Comparison of ENCODE assay signal across 8 mouse cellular contexts in genomic region chr9:21547075-21547941, GRCm38 (mm10). TPM values are rescaled to one million over a fixed set of nuclear protein-coding genes. Genes with fewer than 3 reads are reported as not detected.
DNase-seq lines count a peak whose midpoint lies in the region; ATAC-seq and TF ChIP-seq lines count a peak whose summit lies in the region.

No protein-coding gene starts in this region.

- peak overlapping the region; percentile 83 for H3K4me3 ChIP-seq in G1E (ENCODE audit: low read depth, low read length)
- peak overlapping the region; percentile 78 for H3K4me3 ChIP-seq in forebrain, embryonic 11.5 days (ENCODE audit: low read depth, low read length)
- H3K4me3 ChIP-seq in lung, embryonic 15.5 days = peak overlapping the region; percentile 89

- H3K27me3 ChIP-seq in G1E (ENCODE audit: insufficient read depth, low read length) = no peaks in the 10 kb centered on the region
- H3K27me3 ChIP-seq in forebrain, embryonic 11.5 days (ENCODE audit: control insufficient read depth, insufficient read depth, low read length) = no peaks in the 10 kb centered on the region
- H3K27me3 ChIP-seq in lung, embryonic 15.5 days = no peaks in the 10 kb centered on the region

- WGBS in forebrain, embryonic 11.5 days = under 1% methylated on average over 62 of the region's 66 CpGs
- WGBS in lung, embryonic 15.5 days = under 1% methylated on average over 54 of the region's 66 CpGs

- peak; percentile 37 for DNase-seq in G1E (ENCODE audit: low spot score)
- peak; percentile 72 for DNase-seq in brain, embryonic 14.5 days (ENCODE audit: low read depth)
- DNase-seq in forebrain, embryonic 11.5 days (ENCODE audit: low spot score) = peak; percentile 85
- DNase-seq in heart, postnatal 10 days = peak; percentile 73 to 74
- peak; percentile 74 to 84 for DNase-seq in kidney, postnatal 4 days
- peak; percentile 62 for DNase-seq in retina, embryonic 14.5 days (ENCODE audit: low spot score)

- no peak for TF ChIP-seq POLR2A in brain, embryonic 14.5 days (IDR thresholded peaks at IDR 0.05; ENCODE audit: borderline replicate concordance, extremely low read depth, insufficient read depth, insufficient read length, poor library complexity, severe bottlenecking)

- intact Hi-C loops in heart, postnatal 10 days (cut with DNase I) = loop anchor here (2.0 kb wide), 1 partner anchor 45 kb away; the partner anchor contains the start of genes Timm29 and Yipf2

- peaks cover 37% of the 10 kb centered on the region for H3K4me1 ChIP-seq in G1E (ENCODE audit: insufficient read depth, low read depth, low read length)
- H3K4me1 ChIP-seq in forebrain, embryonic 11.5 days (replicated peaks; ENCODE audit: control insufficient read depth, insufficient read depth, low read length) = peaks cover 7% of the 10 kb centered on the region
- H3K4me1 ChIP-seq in lung, embryonic 15.5 days = peaks cover 27% of the 10 kb centered on the region

- no peak for ATAC-seq in G1E (ENCODE audit: extremely low read depth, insufficient number of reproducible peaks, low FRiP score, poor library complexity, severe bottlenecking)
- ATAC-seq in forebrain, embryonic 11.5 days (replicated peaks; ENCODE audit: low FRiP score) = peak; percentile 25
- ATAC-seq in lung, embryonic 15.5 days (ENCODE audit: borderline replicate concordance, extremely low read depth, low FRiP score, low TSS enrichment) = peak; percentile 7; the same call in 1 of the 2 replicates
- no peak for ATAC-seq in inflammation-experienced regulatory T-cells, adult 6 months

- TF ChIP-seq CTCF in G1E (IDR thresholded peaks at IDR 0.05; ENCODE audit: low read depth, low read length) = no peak
- TF ChIP-seq CTCF in brain, embryonic 14.5 days (IDR thresholded peaks at IDR 0.05; ENCODE audit: borderline replicate concordance, extremely low read depth, insufficient read depth, insufficient read length) = no peak

- peak overlapping the region; percentile 95 for H3K9ac ChIP-seq in forebrain, embryonic 11.5 days (ENCODE audit: low read length)
- H3K9ac ChIP-seq in lung, embryonic 15.5 days = peak overlapping the region; percentile 99

- peak overlapping the region; percentile 89 for H3K4me2 ChIP-seq in forebrain, embryonic 11.5 days (ENCODE audit: low read depth, low read length, severe bottlenecking)
- peak overlapping the region; percentile 77 for H3K4me2 ChIP-seq in lung, embryonic 15.5 days

- H3K27ac ChIP-seq in forebrain, embryonic 11.5 days (ENCODE audit: low read depth, low read length) = peak overlapping the region; percentile 91
- peak overlapping the region; percentile 97 for H3K27ac ChIP-seq in lung, embryonic 15.5 days

- no peaks in the 10 kb centered on the region for H3K9me3 ChIP-seq in G1E (replicated peaks)
- H3K9me3 ChIP-seq in forebrain, embryonic 11.5 days (ENCODE audit: control insufficient read depth, low read length) = no peaks in the 10 kb centered on the region
- no peaks in the 10 kb centered on the region for H3K9me3 ChIP-seq in lung, embryonic 15.5 days

- H3K36me3 ChIP-seq in G1E (replicated peaks) = peaks cover 36% of the 10 kb centered on the region
- H3K36me3 ChIP-seq in forebrain, embryonic 11.5 days (ENCODE audit: control insufficient read depth, insufficient read depth, low read length) = no peaks in the 10 kb centered on the region
- peaks cover 9% of the 10 kb centered on the region; the same call in 1 of the 2 replicates for H3K36me3 ChIP-seq in lung, embryonic 15.5 days

RNA-seq across cellular contexts. Expression of gene Carm1, which starts 0.6 kb away (rescaled TPM):
- 71.9 and 79.5 TPM in 2 replicates for total RNA-seq in G1E (2014; fragmentation: Nextera tagmentation)
- 10.0 and 12.5 TPM in 2 replicates for total RNA-seq in G1E (2017)
- 143 and 160 TPM in 2 replicates for polyA plus RNA-seq in G1E (2012)
- polyA plus RNA-seq in brain, embryonic 14.5 days (2012; rRNA removed) = 119 and 135 TPM in 2 replicates
- 78.0 and 93.0 TPM in 2 replicates for polyA plus RNA-seq in forebrain, embryonic 11.5 days (2014; fragmentation: Nextera tagmentation; extraction: Ambion mirVana)
- 10 to 100 TPM; 65.9 to 66.1 TPM for total RNA-seq in heart, postnatal 10 days (2021)
- polyA plus RNA-seq in lung, embryonic 15.5 days (2015; fragmentation: Nextera tagmentation; extraction: Ambion mirVana) = 43.7 and 47.3 TPM in 2 replicates
- 10 to 100 TPM in 1 of 3 experiments, 1 to 10 TPM in 2; 5.3 to 11.0 (median 7.0) TPM for polyA plus RNA-seq in inflammation-experienced regulatory T-cells, adult 6 months (2017; shearing (Covaris generic))

RNA-seq across cellular contexts. Expression of gene AB124611, which starts 21.3 kb away (rescaled TPM):
- total RNA-seq in G1E (2014; fragmentation: Nextera tagmentation) = 1.1 and 2.9 TPM in 2 replicates
- total RNA-seq in G1E (2017) = 4.9 and 5.5 TPM in 2 replicates
- polyA plus RNA-seq in G1E (2012) = 2.4 and 2.6 TPM in 2 replicates
- polyA plus RNA-seq in brain, embryonic 14.5 days (2012; rRNA removed) = 1.00 and 1.0 TPM in 2 replicates
- polyA plus RNA-seq in forebrain, embryonic 11.5 days (2014; fragmentation: Nextera tagmentation; extraction: Ambion mirVana) = 5.6 and 5.7 TPM in 2 replicates
- 1 to 10 TPM; 1.1 to 1.5 TPM for total RNA-seq in heart, postnatal 10 days (2021)
- polyA plus RNA-seq in lung, embryonic 15.5 days (2015; fragmentation: Nextera tagmentation; extraction: Ambion mirVana) = 3.2 and 3.9 TPM in 2 replicates
- polyA plus RNA-seq in inflammation-experienced regulatory T-cells, adult 6 months (2017; shearing (Covaris generic)) = 10 to 100 TPM; 49.9 to 71.1 (median 57.8) TPM

RNA-seq across cellular contexts. Expression of gene Tmed1, which starts 37.3 kb away (rescaled TPM):
- total RNA-seq in G1E (2014; fragmentation: Nextera tagmentation) (2.4 TPM in 1 of 2 replicates, not detected in the other), G1E (2017) (8.0 and 10.5 TPM in 2 replicates)
- polyA plus RNA-seq in G1E (2012) = 6.2 and 6.3 TPM in 2 replicates
- 40.8 and 49.2 TPM in 2 replicates for polyA plus RNA-seq in brain, embryonic 14.5 days (2012; rRNA removed)
- 83.1 and 83.5 TPM in 2 replicates for polyA plus RNA-seq in forebrain, embryonic 11.5 days (2014; fragmentation: Nextera tagmentation; extraction: Ambion mirVana)
- 10 to 100 TPM; 44.8 to 46.7 TPM for total RNA-seq in heart, postnatal 10 days (2021)
- 119 and 123 TPM in 2 replicates for polyA plus RNA-seq in lung, embryonic 15.5 days (2015; fragmentation: Nextera tagmentation; extraction: Ambion mirVana)
- polyA plus RNA-seq in inflammation-experienced regulatory T-cells, adult 6 months (2017; shearing (Covaris generic)) = 1 to 10 TPM; 3.2 to 6.3 (median 5.8) TPM

RNA-seq across cellular contexts. Expression of gene Timm29, which starts 45.2 kb away (rescaled TPM):
- total RNA-seq in G1E (2014; fragmentation: Nextera tagmentation) (25.1 and 25.5 TPM in 2 replicates), G1E (2017) (30.7 and 35.9 TPM in 2 replicates)
- polyA plus RNA-seq in G1E (2012) = 18.3 and 20.0 TPM in 2 replicates
- 78.1 and 80.7 TPM in 2 replicates for polyA plus RNA-seq in brain, embryonic 14.5 days (2012; rRNA removed)
- 51.0 and 57.5 TPM in 2 replicates for polyA plus RNA-seq in forebrain, embryonic 11.5 days (2014; fragmentation: Nextera tagmentation; extraction: Ambion mirVana)
- 10 to 100 TPM; 45.7 to 45.8 TPM for total RNA-seq in heart, postnatal 10 days (2021)
- polyA plus RNA-seq in lung, embryonic 15.5 days (2015; fragmentation: Nextera tagmentation; extraction: Ambion mirVana) = 28.4 and 29.5 TPM in 2 replicates
- polyA plus RNA-seq in inflammation-experienced regulatory T-cells, adult 6 months (2017; shearing (Covaris generic)) = 1 to 10 TPM; 3.0 to 5.6 (median 3.4) TPM

RNA-seq across cellular contexts. Expression of gene Yipf2, which starts 45.3 kb away (rescaled TPM):
- total RNA-seq in G1E (2014; fragmentation: Nextera tagmentation) (6.8 and 8.5 TPM in 2 replicates), G1E (2017) (13.2 and 19.0 TPM in 2 replicates)
- 4.7 and 5.1 TPM in 2 replicates for polyA plus RNA-seq in G1E (2012)
- polyA plus RNA-seq in brain, embryonic 14.5 days (2012; rRNA removed) = 17.5 and 26.8 TPM in 2 replicates
- 15.5 and 16.0 TPM in 2 replicates for polyA plus RNA-seq in forebrain, embryonic 11.5 days (2014; fragmentation: Nextera tagmentation; extraction: Ambion mirVana)
- 1 to 10 TPM; 6.8 to 7.9 TPM for total RNA-seq in heart, postnatal 10 days (2021)
- 28.8 and 29.7 TPM in 2 replicates for polyA plus RNA-seq in lung, embryonic 15.5 days (2015; fragmentation: Nextera tagmentation; extraction: Ambion mirVana)
- 10 to 100 TPM; 12.4 to 26.5 (median 18.1) TPM for polyA plus RNA-seq in inflammation-experienced regulatory T-cells, adult 6 months (2017; shearing (Covaris generic))

Comparison
In these comparisons a context has a peak if more than half of its experiments do, and no peak if none do; other contexts are left out.
1. ATAC-seq: peak in forebrain, embryonic 11.5 days (single experiment) and lung, embryonic 15.5 days (single experiment); none in G1E (single experiment) and inflammation-experienced regulatory T-cells, adult 6 months (single experiment).
2. Peak in every context shown above with its lines, with median percentiles within 50 percentile points of each other: DNase-seq and H3K4me3 ChIP-seq.